Mouse (Mus musculus) right cerebral cortex, postnatal 10 days (tissue): ENCODE results near the gene Tbc1d16.

Source experiments
- DNase-seq, 2 experiments: peaks; one replicate each; pipeline ENCODE4 v3.0.0; 2021; ENCODE audit warnings: low spot score in 2 of 2

Tbc1d16 gene

DNA sequence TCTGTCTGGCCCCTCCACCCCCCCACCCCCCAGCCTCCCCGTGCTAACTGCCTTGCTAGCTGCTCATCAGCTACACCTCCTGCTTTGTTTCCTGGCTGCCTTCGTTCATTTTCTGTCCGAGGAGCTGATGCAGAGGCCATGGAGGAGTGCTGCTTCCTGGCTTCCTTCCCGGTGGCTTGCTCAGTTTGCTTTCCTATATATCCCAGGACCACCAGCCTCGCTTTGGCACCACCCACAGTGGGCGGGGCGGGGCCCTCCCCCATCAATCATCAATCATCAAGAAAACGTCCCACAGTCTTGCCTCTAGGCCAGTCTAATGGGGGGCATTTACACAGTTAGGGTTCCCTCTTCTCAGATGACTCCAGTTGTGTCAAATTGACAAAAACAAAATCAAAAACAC, 8.1 kb upstream of the Tbc1d16 start:
- no peak for DNase-seq

- peak in 1 of 2 experiments; percentile 63 for DNase-seq
These were observed 7.3 kb upstream of the Tbc1d16 start for GRCm38 (mm10) chr11:119235596-119235995.

DNA sequence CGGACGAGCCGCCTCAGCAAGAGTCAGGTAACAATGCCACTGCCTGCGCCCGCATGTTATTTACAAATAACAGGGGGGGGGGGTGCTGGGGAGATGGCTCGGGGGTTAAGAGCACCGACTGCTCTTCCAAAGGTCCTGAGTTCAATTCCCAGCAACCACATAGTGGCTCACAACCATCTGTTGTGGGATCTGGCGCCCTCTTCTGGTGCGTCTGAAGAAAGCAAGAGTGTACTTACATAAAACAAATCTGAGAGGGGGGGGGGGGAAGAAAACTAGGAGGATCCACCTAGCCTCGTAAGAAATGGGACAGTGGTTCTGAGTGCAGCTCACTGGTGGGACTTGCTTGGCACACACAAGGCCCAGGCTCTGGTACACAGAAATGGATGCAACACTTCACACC, 6.5 kb upstream of the Tbc1d16 start:
- no peak for DNase-seq

DNA sequence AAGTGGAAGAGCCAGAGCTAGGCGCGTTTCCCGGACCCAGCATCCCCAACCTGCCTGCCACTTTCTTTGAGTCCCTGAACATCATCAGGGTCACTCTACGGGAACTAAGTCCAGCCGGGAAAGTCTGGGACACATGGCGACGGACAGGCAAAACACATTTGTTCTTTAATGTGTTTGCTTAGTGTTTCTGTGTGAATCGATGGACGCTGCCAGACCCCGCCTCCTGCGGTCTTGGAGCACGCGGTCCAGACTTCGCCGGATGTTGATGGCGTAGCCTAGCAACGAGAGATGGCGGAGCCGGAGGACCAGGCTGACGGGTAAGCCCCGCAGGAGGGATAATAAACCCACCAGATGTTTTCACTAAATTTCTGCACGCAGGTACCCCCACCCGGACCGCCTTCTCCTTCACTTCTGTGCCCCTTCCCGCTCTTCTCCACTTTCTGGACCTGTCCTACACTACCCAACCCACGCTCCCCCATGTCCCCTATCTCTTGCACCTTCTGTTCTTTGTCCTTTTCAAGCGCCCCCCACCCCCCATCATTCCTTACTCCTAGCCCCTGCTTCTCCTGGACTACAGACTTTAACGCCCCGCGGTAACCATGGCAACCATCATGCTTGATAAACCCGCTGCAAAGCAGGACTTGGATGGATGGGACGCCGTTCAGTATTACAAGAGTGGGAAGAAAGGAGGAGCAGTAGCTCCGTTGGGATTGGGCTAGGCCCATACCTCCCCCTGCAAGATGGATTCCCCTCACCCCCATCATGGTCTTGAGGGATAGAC, 737 bp upstream of the Tbc1d16 start:
- DNase-seq: peak; percentile 82 to 87

GRCm38 (mm10) chr11:119227591-119227990, 708 bp downstream of the Tbc1d16 start:
- no peak for DNase-seq

DNA sequence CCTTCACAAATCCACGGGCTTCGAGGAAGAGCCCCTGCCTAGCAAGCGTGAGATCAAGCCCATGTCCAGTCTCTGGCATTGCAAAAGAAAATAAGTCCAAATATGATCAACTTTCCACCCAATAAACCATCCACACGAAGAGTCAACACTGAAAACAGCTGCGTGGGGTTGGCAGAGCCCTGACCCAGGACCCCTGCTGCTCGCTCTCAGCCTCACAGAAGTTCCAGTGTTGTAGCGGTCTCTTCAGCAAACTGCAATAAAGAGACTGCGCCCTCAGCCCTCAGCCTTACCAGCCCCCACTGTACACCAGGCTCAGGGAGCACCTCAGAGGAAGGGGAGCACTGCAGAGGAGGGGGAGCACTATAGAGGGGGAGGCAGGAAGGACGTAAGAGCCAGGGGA, 2.7 kb downstream of the Tbc1d16 start:
- no peak for DNase-seq

GRCm38 (mm10) chr11:119224926-119225325, 3.4 kb downstream of the Tbc1d16 start:
- DNase-seq: no peak

DNA sequence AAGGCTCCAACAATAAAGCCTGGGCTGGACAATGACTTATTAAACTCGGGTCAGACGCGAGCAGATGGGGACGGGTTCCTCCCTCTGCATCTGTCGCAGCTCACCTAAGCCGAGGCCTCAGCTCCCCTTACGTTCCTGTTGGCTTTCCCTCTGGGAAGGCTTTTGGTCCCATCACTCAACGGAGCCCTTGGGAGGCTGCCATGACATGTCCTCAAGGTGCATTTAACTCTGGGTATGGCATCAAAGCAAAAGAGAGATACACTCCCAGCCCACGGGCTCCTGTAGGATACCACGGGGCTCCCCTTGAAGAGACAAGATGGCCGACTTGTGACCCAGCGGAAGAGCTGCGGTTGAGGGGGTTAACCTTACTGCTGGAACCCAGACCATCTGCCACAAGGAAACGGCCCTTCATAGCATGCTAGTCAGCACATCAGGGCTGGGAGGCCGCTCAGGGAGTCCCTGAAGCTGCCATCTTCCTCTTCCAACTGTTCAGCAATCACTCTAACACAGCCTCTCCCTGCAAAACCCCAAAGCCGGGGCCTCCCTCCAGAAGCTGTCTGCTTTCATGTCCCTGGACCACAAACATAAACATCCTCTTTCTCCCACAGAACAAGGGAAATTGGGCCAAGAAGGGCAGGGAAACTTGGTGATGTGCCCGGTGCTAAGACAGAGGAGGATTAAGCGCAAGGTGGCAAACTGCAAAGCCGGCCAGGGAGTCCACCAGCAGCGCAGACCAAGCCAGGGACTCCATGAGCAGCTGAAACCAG, 5.0 kb downstream of the Tbc1d16 start:
- DNase-seq: peak; percentile 65 to 71

DNA sequence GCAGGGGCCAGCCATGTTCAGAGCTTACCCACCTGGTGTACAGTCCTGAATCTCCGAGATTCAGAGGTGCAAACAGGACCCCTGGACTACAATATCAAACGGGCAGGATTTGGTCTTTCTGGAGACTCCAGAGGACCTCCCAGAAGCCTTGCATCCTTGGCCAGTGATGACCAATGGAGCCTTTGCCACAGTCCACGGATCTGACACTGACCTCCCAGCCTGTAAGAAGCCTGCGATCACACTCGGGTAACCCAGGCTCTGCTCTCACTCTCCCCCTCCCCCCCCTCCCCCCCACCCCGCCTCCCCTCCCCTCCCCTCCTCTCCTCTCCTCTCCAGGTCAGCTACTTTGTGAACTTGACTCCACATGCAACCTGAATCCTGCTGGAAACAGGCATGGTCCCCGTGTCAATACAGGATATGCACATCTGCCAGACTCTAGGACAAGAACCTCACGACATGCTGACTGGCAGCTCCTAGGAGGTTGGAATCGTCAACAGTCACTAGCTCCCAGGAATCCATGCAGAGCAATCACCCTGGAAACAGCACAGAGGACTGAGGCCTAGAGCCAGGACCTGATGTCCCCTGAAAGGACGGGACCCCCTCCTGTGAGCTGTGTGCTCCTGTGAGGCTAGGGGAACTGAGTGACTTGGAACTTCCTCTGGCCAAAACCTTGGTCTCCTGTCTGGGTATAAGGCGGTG, 6.3 kb downstream of the Tbc1d16 start:
- no peak for DNase-seq

DNA sequence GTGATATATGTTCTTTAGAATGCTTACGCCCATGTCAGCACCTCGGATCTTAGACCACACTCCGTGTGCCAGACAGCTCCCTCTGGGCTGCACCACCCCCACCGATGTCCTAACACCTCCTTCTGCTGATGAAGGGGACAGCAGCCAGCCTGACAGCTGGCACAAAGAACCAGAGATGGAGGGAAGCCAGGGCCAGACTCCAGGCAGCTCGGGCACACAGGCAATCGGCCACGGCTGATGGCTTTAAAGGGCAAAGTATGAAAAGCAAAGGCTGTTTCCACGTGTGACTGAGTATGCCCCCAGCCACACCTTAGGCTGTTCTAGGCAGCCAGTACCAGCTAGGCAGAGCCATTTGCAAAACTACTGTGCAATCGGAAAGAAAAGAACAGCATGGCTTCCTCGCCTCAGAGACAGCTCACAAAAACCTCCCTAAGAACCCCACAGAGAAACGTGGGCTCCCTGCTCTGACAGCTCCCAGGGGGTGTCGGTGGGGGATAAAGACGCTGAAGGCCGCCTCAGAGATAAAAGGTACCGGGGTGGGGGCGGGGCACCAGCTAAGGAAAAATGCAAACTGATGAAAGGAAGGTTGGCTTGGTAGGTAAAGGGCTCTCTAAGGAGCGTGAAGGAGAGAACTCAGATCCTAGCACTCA, 8.4 kb downstream of the Tbc1d16 start:
- peak; percentile 84 to 86 for DNase-seq

DNA sequence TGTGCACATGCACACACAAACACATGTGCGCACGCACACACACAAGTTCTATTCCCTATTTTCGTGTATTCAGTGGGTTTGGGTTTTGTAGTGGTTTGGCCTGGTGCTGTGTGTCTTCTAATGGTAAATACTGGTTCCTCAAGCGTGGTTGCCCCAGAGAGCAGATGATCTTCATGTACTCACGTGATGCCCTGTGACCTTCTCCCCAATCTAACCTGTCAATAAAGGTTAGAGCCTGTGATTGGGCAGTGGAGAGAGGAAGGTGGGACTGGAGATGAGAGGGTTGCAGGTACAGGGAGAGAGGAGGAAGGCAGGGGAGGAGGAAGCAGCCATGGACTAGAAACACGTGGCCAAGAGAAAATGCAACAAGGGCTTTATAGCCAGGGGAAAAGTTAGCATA, 10.4 kb downstream of the Tbc1d16 start:
- DNase-seq: no peak

DNA sequence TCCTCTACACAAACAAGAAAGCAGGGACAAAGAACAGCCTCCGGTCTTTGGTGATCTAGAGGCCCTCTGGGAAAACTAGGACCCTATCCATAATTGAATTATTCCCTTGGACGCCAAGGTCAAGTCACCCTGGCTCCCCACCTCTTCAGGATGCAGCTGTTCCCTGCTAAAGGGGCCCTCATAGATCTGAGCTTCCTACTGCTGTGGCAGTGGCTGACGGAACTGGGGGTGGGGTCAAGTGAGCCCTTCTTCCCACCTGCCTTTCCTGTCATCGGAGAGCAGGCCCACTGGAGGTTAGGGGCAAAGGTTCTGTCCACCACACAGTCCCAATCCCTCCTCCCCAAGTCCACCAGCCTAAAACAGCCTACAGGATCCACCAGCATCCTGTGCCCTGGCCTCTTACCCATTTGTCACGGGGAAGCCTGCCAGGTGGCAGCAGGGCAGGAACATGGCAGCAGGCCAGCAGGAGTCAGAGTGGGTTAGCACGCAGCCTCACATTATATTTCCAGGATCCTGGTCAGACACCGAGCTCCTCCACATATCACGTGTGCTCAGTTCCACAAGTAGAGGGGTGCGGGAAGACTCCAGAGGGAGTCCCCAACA, 12.3 kb downstream of the Tbc1d16 start:
- no peak for DNase-seq

- DNase-seq: peak in 1 of 2 experiments; percentile 55
These were observed 13.0 kb downstream of the Tbc1d16 start for GRCm38 (mm10) chr11:119215038-119215904.

GRCm38 (mm10) chr11:119213166-119213885, 15.0 kb downstream of the Tbc1d16 start:
- no peak for DNase-seq

DNA sequence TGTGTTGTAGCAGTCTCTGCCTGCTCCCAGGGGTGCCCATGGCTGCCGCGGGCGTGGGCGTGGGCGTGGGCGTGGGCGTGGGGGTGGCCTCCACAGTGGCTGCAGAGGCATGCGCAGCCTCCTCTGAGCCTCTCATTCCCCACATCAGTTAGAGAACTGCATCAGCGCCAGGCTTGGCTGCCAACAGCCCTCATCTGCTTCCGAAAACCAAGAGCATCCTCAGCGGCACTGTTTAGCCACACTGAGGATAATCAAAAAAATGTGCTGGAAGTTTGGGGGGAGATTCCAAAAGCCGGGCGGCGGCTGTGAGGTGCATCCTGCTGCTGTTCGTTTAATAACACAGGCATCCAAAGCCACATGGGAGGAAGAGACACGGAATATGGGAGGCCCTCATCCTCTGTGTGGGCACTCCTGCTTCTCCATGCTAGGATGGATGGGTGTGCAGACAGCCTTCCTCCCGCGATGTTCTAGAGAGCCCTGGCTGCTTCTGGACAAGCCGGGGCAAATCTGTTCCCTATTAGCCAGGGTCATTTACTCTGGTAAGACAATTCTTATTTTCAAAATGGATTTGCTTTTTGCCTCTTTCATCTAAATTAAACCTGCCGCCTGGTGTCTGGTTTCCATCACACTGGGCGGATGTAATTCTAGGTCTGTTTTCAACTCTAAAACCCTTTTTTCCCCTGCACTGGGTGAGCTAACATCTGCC, 16.5 kb downstream of the Tbc1d16 start:
- peak in 1 of 2 experiments; percentile 54 for DNase-seq

GRCm38 (mm10) chr11:119210321-119211100, 17.8 kb downstream of the Tbc1d16 start:
- DNase-seq: peak; percentile 90

GRCm38 (mm10) chr11:119209371-119210025, 18.8 kb downstream of the Tbc1d16 start:
- peak; percentile 73 to 74 for DNase-seq

GRCm38 (mm10) chr11:119208870-119209370, 19.4 kb downstream of the Tbc1d16 start:
- DNase-seq: no peak
